Mouse (Mus musculus): ENCODE measurements at regions not wholly inside any gene's neighbourhood (a gene's known extent, or its start where the extent isn't known, plus 50 kb on each side); places are given as distances from the start of the nearest gene placed in this dataset.
"Not testable (repeated sequence)": the region's sequence is repeated elsewhere in the genome, so short reads cannot be mapped to it uniquely, and the experiment has no call there.

DNA sequence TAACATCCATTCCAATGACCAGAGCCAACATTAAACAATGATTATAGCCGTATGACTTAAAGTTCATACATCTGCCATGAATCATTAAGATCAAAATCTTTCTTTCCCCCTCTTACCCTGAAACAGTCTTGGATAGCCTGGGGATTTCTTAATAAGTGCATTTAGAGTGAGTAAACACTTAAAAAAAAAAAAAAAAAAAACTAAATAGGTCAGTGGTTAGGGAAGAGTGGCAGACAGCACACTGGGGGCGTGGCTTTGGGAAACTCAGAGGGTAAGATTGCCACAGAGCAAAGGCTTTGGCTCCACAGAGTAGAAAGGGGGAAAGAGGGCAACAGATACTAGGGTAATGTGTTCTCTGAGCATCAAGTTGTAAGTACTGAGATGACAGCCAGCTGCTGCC lies 382.3 kb downstream of the 1190002N15Rik start:
- no peak for TF ChIP-seq CTCF (IDR thresholded peaks at IDR 0.05)
- no peaks in the 10 kb centered on the region for H3K27me3 ChIP-seq (ENCODE audit: insufficient read depth, low read length)
- H3K36me3 ChIP-seq (ENCODE audit: insufficient read depth, low read length), result no peaks in the 10 kb centered on the region
- no peak overlapping the region for H3K9ac ChIP-seq (replicated peaks; ENCODE audit: low read length, poor library complexity, severe bottlenecking)
- H3K9me3 ChIP-seq (ENCODE audit: low read length), result no peaks in the 10 kb centered on the region
- H3K4me1 ChIP-seq (ENCODE audit: insufficient read depth, low read length), result no peaks in the 10 kb centered on the region
- WGBS, result 73% methylated on average over 2 of the region's 2 CpGs
- ATAC-seq (ENCODE audit: low FRiP score) (no peak), DNase-seq (ENCODE audit: low spot score) (no peak)
- H3K4me3 ChIP-seq (ENCODE audit: low read depth, low read length), result no peak overlapping the region
- no peak overlapping the region for H3K4me2 ChIP-seq (ENCODE audit: low read depth, low read length, poor library complexity, severe bottlenecking)
- H3K27ac ChIP-seq (ENCODE audit: low read depth, low read length), result no peak overlapping the region

DNA sequence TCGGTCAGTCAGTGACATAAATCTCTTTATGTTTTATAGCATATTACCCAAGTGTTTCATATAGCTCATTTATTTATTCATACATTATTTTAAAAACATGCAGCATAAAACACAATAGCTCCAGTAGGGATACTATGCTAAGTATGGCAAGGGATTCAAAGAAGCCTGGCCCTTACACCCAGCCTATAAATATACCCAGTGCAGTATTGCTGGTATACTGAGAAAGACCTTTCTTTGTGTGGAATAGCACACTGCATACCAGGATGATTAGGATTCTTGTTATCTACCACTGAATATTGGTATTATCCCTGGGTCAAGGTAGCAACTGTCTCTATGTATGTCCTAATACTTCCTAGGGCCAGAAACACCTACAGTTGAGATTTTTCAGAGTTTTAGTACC lies 389.4 kb downstream of the 1190002N15Rik start:
- no peaks in the 10 kb centered on the region for H3K27me3 ChIP-seq (ENCODE audit: insufficient read depth, low read length)
- H3K9me3 ChIP-seq (ENCODE audit: low read length), result no peaks in the 10 kb centered on the region
- TF ChIP-seq CTCF (IDR thresholded peaks at IDR 0.05), result no peak
- H3K4me2 ChIP-seq (ENCODE audit: low read depth, low read length, poor library complexity, severe bottlenecking), result no peak overlapping the region
- no peak overlapping the region for H3K27ac ChIP-seq (ENCODE audit: low read depth, low read length)
- no peak overlapping the region for H3K4me3 ChIP-seq (ENCODE audit: low read depth, low read length)
- H3K4me1 ChIP-seq (ENCODE audit: insufficient read depth, low read length), result no peaks in the 10 kb centered on the region
- ATAC-seq (ENCODE audit: low FRiP score) (no peak), DNase-seq (ENCODE audit: low spot score) (no peak)
- WGBS, result 89% methylated on average over 1 of the region's 1 CpGs
- H3K36me3 ChIP-seq (ENCODE audit: insufficient read depth, low read length), result no peaks in the 10 kb centered on the region
- H3K9ac ChIP-seq (replicated peaks; ENCODE audit: low read length, poor library complexity, severe bottlenecking), result no peak overlapping the region

DNA sequence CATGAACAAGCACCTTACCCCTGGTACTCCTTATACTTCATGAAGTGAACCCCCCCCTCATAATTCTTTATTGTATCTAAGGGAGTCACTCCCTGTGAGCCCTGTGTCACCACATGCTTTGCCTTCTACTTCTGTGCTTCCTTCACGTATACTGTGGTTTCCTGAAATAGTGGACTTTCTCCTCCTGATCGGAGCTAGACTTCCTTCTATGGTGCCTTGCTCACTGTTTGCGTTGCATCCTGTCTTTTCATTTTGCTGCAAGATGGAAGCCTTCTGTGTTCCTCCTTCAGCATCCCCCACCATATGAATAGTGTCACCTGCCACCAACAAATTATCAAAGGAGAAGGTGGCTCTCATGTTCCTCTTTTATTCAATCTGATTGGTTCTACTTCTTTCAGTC lies 391.1 kb downstream of the 1190002N15Rik start:
- no peak overlapping the region for H3K4me3 ChIP-seq (ENCODE audit: low read depth, low read length)
- TF ChIP-seq CTCF (IDR thresholded peaks at IDR 0.05), result no peak
- no peaks in the 10 kb centered on the region for H3K9me3 ChIP-seq (ENCODE audit: low read length)
- H3K9ac ChIP-seq (replicated peaks; ENCODE audit: low read length, poor library complexity, severe bottlenecking), result no peak overlapping the region
- H3K27ac ChIP-seq (ENCODE audit: low read depth, low read length), result no peak overlapping the region
- H3K4me2 ChIP-seq (ENCODE audit: low read depth, low read length, poor library complexity, severe bottlenecking), result no peak overlapping the region
- WGBS, result 94% methylated on average over 3 of the region's 3 CpGs
- no peak for DNase-seq (ENCODE audit: low spot score)
- no peaks in the 10 kb centered on the region for H3K4me1 ChIP-seq (ENCODE audit: insufficient read depth, low read length)
- H3K27me3 ChIP-seq (ENCODE audit: insufficient read depth, low read length), result no peaks in the 10 kb centered on the region
- H3K36me3 ChIP-seq (ENCODE audit: insufficient read depth, low read length), result no peaks in the 10 kb centered on the region
- ATAC-seq (ENCODE audit: low FRiP score), result no peak

DNA sequence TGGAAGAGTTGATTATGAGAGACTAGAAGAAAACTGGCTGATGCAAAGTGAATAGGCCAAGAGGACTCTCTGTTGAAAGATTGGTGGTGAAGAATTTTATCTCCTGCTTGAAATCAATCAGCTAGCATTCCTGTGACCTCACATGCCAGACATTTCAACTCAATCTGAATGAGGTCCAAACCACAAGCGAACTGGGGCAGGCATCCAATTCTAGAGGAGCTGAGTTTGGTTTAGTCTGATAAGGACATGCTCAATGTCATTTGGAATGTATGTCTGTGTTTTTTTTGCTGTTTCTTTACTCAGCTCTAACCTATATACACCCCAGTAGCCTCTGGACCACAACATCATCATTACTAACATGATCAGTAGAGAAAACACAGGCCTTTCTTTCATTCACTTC lies 401.4 kb downstream of the 1190002N15Rik start:
- no peak overlapping the region for H3K9ac ChIP-seq (replicated peaks; ENCODE audit: low read length, poor library complexity, severe bottlenecking)
- TF ChIP-seq CTCF (IDR thresholded peaks at IDR 0.05), result no peak
- no peaks in the 10 kb centered on the region for H3K9me3 ChIP-seq (ENCODE audit: low read length)
- WGBS, result 70% methylated on average over 1 of the region's 1 CpGs
- H3K36me3 ChIP-seq (ENCODE audit: insufficient read depth, low read length), result no peaks in the 10 kb centered on the region
- no peak overlapping the region for H3K4me3 ChIP-seq (ENCODE audit: low read depth, low read length)
- ATAC-seq (ENCODE audit: low FRiP score) (no peak), DNase-seq (ENCODE audit: low spot score) (no peak)
- no peaks in the 10 kb centered on the region for H3K27me3 ChIP-seq (ENCODE audit: insufficient read depth, low read length)
- H3K4me1 ChIP-seq (ENCODE audit: insufficient read depth, low read length), result no peaks in the 10 kb centered on the region
- H3K27ac ChIP-seq (ENCODE audit: low read depth, low read length), result no peak overlapping the region
- H3K4me2 ChIP-seq (ENCODE audit: low read depth, low read length, poor library complexity, severe bottlenecking), result no peak overlapping the region

DNA sequence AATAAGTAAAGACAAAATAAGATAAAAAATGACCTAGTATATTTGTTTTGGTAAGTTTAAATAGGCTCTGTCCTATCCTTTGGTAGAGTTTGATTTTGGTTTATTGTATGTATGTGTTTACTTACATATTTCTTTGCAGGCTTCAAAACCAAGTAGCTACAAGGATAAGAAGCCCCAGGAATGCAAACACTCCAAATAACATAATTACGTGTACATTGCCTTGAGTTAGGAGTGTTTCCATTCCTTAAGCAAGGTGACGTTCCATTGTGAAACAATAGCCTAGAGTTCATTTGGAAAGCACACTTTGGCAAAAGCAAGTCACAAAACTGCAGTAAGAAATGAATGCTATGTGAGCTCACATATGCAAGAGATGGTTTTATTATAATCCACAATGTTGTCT lies 404.2 kb downstream of the 1190002N15Rik start:
- H3K4me2 ChIP-seq (ENCODE audit: low read depth, low read length, poor library complexity, severe bottlenecking), result no peak overlapping the region
- H3K4me1 ChIP-seq (ENCODE audit: insufficient read depth, low read length), result no peaks in the 10 kb centered on the region
- ATAC-seq (ENCODE audit: low FRiP score) (no peak), DNase-seq (ENCODE audit: low spot score) (no peak)
- no peaks in the 10 kb centered on the region for H3K27me3 ChIP-seq (ENCODE audit: insufficient read depth, low read length)
- H3K9me3 ChIP-seq (ENCODE audit: low read length), result no peaks in the 10 kb centered on the region
- H3K36me3 ChIP-seq (ENCODE audit: insufficient read depth, low read length), result no peaks in the 10 kb centered on the region
- no peak overlapping the region for H3K27ac ChIP-seq (ENCODE audit: low read depth, low read length)
- WGBS, result 88% methylated on average over 2 of the region's 2 CpGs
- no peak overlapping the region for H3K9ac ChIP-seq (replicated peaks; ENCODE audit: low read length, poor library complexity, severe bottlenecking)
- no peak overlapping the region for H3K4me3 ChIP-seq (ENCODE audit: low read depth, low read length)
- TF ChIP-seq CTCF (IDR thresholded peaks at IDR 0.05), result no peak

DNA sequence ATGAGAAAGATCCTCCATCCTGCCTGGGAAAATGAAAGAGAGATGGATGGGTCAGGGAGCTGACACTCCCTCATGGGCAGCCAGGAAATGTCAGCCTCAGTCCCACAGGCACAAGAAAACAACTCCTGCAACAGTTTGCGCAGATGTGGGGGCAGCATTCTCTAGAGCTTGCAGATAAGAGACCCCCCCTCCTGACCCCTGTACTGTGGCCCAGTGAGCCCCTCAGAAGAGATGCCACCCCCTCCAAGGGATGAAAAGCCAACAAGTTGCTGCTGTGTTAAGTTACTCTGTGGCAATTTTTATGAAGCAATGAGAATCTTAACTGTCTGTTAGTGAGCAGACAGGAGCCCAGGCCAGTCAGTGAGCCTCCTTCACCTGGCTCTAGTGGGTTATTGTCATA lies 406.5 kb downstream of the 1190002N15Rik start:
- ATAC-seq (ENCODE audit: low FRiP score) (no peak), DNase-seq (ENCODE audit: low spot score) (no peak)
- WGBS, result 75% methylated on average over 1 of the region's 1 CpGs
- H3K36me3 ChIP-seq (ENCODE audit: insufficient read depth, low read length), result no peaks in the 10 kb centered on the region
- no peaks in the 10 kb centered on the region for H3K4me1 ChIP-seq (ENCODE audit: insufficient read depth, low read length)
- H3K4me3 ChIP-seq (ENCODE audit: low read depth, low read length), result no peak overlapping the region
- H3K27ac ChIP-seq (ENCODE audit: low read depth, low read length), result no peak overlapping the region
- no peaks in the 10 kb centered on the region for H3K27me3 ChIP-seq (ENCODE audit: insufficient read depth, low read length)
- TF ChIP-seq CTCF (IDR thresholded peaks at IDR 0.05), result no peak
- H3K9me3 ChIP-seq (ENCODE audit: low read length), result no peaks in the 10 kb centered on the region
- no peak overlapping the region for H3K4me2 ChIP-seq (ENCODE audit: low read depth, low read length, poor library complexity, severe bottlenecking)
- H3K9ac ChIP-seq (replicated peaks; ENCODE audit: low read length, poor library complexity, severe bottlenecking), result no peak overlapping the region

DNA sequence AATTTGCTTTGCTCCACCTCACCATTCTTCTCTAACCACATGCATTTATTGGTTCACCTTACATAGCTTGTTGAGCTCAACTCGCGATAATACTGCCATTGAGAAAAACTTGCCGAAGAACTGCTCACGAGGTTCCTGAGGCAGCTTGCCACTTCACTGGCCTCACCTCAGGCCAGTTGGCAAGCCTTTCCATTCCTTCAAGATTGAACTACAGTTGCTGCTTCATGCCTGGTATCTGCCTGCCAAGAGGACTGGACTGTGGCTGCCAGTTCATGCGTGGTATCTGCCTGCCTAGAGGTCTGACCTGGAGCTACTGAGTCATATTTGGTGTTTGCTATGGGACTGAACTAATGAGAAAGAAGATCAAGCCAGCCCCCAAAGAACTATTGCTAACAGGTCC lies 420.9 kb downstream of the 1190002N15Rik start:
- Histone ChIP-seq H3K9ac (replicated peaks; ENCODE audit: low read length, poor library complexity, severe bottlenecking) (no peak overlapping the region), H3K27ac (ENCODE audit: low read depth, low read length) (no peak overlapping the region), H3K4me2 (ENCODE audit: low read depth, low read length, poor library complexity, severe bottlenecking) (no peak overlapping the region), H3K27me3 (ENCODE audit: insufficient read depth, low read length) (no peaks in the 10 kb centered on the region), H3K4me3 (ENCODE audit: low read depth, low read length) (no peak overlapping the region), H3K4me1 (ENCODE audit: insufficient read depth, low read length) (no peaks in the 10 kb centered on the region), H3K36me3 (ENCODE audit: insufficient read depth, low read length) (no peaks in the 10 kb centered on the region), H3K9me3 (ENCODE audit: low read length) (no peaks in the 10 kb centered on the region)
- no peak for TF ChIP-seq CTCF (IDR thresholded peaks at IDR 0.05)
- DNase-seq (ENCODE audit: low spot score) (no peak), ATAC-seq (ENCODE audit: low FRiP score) (no peak)
- WGBS, result 98% methylated on average over 5 of the region's 5 CpGs

DNA sequence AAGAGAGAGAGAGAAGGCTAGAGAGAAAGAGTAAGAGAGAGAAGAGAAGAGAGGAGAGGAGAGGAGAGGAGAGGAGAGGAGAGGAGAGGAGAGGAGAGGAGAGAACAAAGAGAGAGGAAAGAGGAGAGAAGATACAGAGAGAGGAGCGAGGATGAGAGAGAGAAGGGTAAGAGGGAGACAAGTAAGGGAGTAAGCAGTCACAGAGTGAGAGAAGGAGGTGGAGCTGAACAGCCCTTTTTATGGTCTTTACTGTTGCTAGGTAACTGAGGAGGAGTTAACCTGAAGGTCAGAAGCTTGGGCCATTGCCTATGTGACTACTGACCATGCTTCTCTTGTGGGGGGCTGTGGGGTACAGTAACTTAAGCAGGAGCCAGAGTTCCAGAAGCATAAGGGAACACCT lies 430.2 kb downstream of the 1190002N15Rik start:
- H3K4me3 ChIP-seq (ENCODE audit: low read depth, low read length); H3K9me3 ChIP-seq (ENCODE audit: low read length); H3K9ac ChIP-seq (replicated peaks; ENCODE audit: low read length, poor library complexity, severe bottlenecking); H3K4me2 ChIP-seq (ENCODE audit: low read depth, low read length, poor library complexity, severe bottlenecking); DNase-seq (ENCODE audit: low spot score); H3K27ac ChIP-seq (ENCODE audit: low read depth, low read length); ATAC-seq (ENCODE audit: low FRiP score); H3K36me3 ChIP-seq (ENCODE audit: insufficient read depth, low read length); H3K4me1 ChIP-seq (ENCODE audit: insufficient read depth, low read length); H3K27me3 ChIP-seq (ENCODE audit: insufficient read depth, low read length): not testable (repeated sequence)
- WGBS, result 75% methylated on average over 1 of the region's 1 CpGs

Measured in midbrain, postnatal 0 days (tissue).